Mouse (Mus musculus): Measurements from ENCODE around the gene H2afy2. TPM values are rescaled to one million over a fixed set of nuclear protein-coding genes. Genes with fewer than 3 reads are reported as not detected.
A peak's percentile ranks its signal among the peaks of the same experiment; 100 is the strongest.

The H2afy2 gene
- 3.2 and 6.3 TPM in 2 replicates for total RNA-seq (2017)

DNA sequence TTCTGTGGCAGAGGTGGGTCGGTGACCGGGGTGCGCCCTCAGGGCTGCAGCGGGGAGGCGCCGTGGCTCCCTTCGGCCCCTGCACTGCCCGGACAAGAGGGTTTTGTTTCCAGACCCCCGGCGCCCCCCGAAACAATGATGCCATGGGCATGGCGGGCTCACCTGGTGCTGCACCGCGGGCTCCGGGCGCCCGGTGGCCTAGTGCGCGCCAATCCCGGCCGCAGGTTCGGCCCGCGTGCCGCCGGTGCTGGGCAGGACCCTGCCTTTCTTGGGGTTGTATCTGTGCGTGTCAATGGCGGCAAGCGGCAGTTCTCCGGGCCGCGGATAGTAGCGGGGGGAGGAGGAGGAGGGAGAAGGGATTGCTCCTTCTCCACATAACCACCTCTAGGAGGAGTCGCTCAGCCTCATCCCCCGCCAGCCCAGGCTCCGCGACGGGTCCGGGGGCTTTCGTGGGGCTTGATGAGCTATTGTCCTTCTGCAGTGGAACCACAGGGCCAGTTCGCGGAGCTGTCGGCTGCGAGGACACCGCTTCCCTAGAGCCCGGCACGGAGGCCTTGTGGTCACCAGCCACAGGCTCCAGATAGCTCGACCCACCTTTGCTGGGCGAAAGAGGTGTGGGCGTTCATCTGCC lies at the start of gene H2afy2:
TSS of gene H2afy2 (minus strand) at position 527 of the 631 bp plus-strand sequence.
- ATAC-seq (replicated peaks in 1 of 2; ENCODE audit: insufficient read depth in 1 of 2, low FRiP score in 2 of 2, low TSS enrichment in 1 of 2, low read depth in 1 of 2, poor library complexity in 2 of 2, severe bottlenecking in 2 of 2) = peak in 1 of 2 experiments; percentile 41; a peak in 2 of 4 replicates

DNA sequence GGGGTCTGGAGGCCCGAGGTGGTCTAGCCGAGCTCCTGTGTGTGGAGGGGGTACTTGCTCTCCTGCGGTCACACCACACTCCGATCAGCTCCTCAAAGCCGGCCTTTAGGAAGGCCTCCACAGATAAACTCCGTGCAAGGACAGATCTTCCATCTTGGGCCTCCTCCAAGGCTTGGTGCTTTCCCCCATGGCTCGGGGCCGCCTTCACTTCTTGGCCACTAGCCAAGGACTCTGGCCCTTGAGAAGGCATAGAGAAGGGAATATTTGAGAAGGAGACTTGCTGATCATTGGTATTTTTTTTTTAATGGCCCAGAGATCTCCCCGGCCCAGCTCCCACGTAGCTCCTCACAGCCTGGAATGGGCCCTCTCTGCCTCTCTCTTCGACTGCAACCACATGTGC lies 48.8 kb upstream of the H2afy2 start:
- no peak for ATAC-seq (replicated peaks in 1 of 2; ENCODE audit: insufficient read depth in 1 of 2, low FRiP score in 2 of 2, low TSS enrichment in 1 of 2, low read depth in 1 of 2, poor library complexity in 2 of 2, severe bottlenecking in 2 of 2)

- ATAC-seq (replicated peaks in 1 of 2; ENCODE audit: insufficient read depth in 1 of 2, low FRiP score in 2 of 2, low TSS enrichment in 1 of 2, low read depth in 1 of 2, poor library complexity in 2 of 2, severe bottlenecking in 2 of 2) = no peak
Observed at GRCm38 (mm10) chr10:61831741-61832140, 47.8 kb upstream of the H2afy2 start.

DNA sequence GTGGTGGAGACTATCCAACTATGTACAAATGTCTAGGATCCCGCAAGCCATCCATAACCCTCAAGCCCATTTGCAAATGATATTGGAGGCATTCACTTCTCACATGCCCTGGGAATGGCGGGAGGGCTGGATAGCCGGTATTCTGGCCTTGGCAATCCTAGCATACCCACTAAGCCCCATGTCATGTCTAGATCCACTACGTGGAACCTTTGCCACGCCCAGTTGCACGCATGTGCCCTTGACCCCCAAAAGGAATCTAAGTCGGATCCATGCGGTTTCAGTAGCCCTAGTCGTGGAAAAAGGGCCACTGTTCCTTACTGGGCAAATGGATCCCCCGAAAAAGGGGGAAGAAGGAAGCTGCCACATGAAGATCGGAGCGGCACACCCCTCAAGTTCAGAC lies 47.3 kb upstream of the H2afy2 start:
- no peak for ATAC-seq (replicated peaks in 1 of 2; ENCODE audit: insufficient read depth in 1 of 2, low FRiP score in 2 of 2, low TSS enrichment in 1 of 2, low read depth in 1 of 2, poor library complexity in 2 of 2, severe bottlenecking in 2 of 2)

- no peak for ATAC-seq (replicated peaks in 1 of 2; ENCODE audit: insufficient read depth in 1 of 2, low FRiP score in 2 of 2, low TSS enrichment in 1 of 2, low read depth in 1 of 2, poor library complexity in 2 of 2, severe bottlenecking in 2 of 2)
Observed at GRCm38 (mm10) chr10:61830817-61831216, 46.9 kb upstream of the H2afy2 start.

DNA sequence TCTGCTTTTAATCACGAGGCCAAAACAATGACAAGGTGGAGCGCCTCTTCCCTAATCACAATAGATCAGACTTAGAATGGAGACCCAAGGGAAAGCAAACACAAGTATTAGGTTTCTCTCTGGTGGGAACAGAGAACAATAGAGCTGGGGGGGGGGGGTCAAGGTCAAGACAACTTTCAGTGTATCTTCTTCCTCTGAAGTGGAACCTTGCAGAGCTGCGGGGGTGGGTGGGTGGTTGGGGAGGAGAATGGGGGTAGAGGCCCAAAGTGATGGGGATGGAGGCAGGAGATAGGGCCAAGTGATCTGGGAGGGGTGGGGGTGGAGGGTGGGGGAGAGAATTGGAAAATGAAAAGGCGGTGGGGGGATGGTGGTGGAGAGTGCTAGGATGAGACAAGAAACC lies 45.1 kb upstream of the H2afy2 start:
- no peak for ATAC-seq (replicated peaks in 1 of 2; ENCODE audit: insufficient read depth in 1 of 2, low FRiP score in 2 of 2, low TSS enrichment in 1 of 2, low read depth in 1 of 2, poor library complexity in 2 of 2, severe bottlenecking in 2 of 2)

GRCm38 (mm10) chr10:61827950-61828936 lies 44.3 kb upstream of the H2afy2 start:
- no peak for ATAC-seq (replicated peaks in 1 of 2; ENCODE audit: insufficient read depth in 1 of 2, low FRiP score in 2 of 2, low TSS enrichment in 1 of 2, low read depth in 1 of 2, poor library complexity in 2 of 2, severe bottlenecking in 2 of 2)

- no peak for ATAC-seq (replicated peaks in 1 of 2; ENCODE audit: insufficient read depth in 1 of 2, low FRiP score in 2 of 2, low TSS enrichment in 1 of 2, low read depth in 1 of 2, poor library complexity in 2 of 2, severe bottlenecking in 2 of 2)
Observed at GRCm38 (mm10) chr10:61826753-61827435, 42.9 kb upstream of the H2afy2 start.

- ATAC-seq (replicated peaks in 1 of 2; ENCODE audit: insufficient read depth in 1 of 2, low FRiP score in 2 of 2, low TSS enrichment in 1 of 2, low read depth in 1 of 2, poor library complexity in 2 of 2, severe bottlenecking in 2 of 2) = no peak
Observed at GRCm38 (mm10) chr10:61825979-61826752, 42.2 kb upstream of the H2afy2 start.

DNA sequence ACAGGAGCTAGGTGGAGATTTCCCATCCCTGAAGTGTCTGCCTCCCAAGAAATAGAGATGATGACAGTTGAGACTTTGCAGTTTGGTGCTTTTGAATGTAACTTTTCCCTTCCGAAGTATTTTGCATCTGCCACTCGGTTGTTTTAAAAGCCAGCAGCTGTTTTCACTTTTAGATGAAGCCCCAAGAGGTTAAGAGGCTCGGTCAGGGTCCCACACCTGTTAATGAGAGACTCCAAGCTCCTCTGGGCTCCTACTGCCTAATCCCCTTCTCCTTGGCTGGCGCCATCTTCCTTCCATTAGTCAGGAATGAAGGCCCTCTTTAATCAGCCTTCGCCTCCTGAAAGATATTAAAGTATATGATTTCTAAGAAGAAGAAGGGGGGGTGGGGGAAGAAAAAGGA lies 41.6 kb upstream of the H2afy2 start:
- ATAC-seq (replicated peaks in 1 of 2; ENCODE audit: insufficient read depth in 1 of 2, low FRiP score in 2 of 2, low TSS enrichment in 1 of 2, low read depth in 1 of 2, poor library complexity in 2 of 2, severe bottlenecking in 2 of 2) = no peak

DNA sequence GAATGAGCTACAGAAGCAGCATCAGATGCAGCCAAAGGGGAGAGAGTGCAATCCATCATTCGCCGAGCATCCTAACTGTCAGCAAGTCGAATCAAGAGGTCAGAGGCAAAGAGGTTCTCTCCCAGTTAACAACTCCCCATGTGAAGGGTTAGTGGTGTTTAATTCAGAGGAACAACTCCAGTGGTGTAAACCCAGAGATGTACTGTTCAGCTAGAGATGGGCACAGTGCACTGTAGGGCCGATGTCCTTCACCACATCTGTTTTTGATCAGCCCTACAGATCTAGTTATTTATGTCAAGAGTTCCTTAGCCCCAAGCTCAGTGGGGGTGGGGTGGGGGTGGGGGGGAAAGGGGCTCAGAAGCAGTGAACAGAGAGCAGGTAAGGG lies 39.8 kb upstream of the H2afy2 start:
- ATAC-seq (replicated peaks in 1 of 2; ENCODE audit: insufficient read depth in 1 of 2, low FRiP score in 2 of 2, low TSS enrichment in 1 of 2, low read depth in 1 of 2, poor library complexity in 2 of 2, severe bottlenecking in 2 of 2) = no peak

GRCm38 (mm10) chr10:61822968-61823730 lies 39.2 kb upstream of the H2afy2 start:
- no peak for ATAC-seq (replicated peaks in 1 of 2; ENCODE audit: insufficient read depth in 1 of 2, low FRiP score in 2 of 2, low TSS enrichment in 1 of 2, low read depth in 1 of 2, poor library complexity in 2 of 2, severe bottlenecking in 2 of 2)

DNA sequence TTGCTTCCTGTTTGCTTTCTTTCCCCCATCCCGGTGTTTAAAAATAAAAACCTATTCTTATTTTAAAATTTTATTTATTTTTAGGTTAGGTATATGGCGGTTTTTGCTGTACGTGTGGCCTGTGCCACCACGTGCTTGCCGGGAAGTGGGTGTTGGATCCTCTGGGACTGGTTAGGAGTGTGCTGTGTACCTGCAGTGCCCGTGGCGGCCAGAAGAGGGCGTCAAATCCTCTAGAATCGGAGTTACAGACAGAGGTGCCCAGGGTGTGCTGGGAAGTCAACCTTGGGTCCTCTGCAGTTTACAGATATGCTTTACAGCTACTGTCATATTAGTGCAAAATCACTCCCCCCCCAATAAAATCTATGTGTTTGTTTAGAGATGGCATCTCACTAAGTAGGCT lies 36.1 kb upstream of the H2afy2 start:
- 0 out of 4 replicates have a peak, but pooled peaks of 1 of the 2 experiments have one; percentile 12 for ATAC-seq (replicated peaks in 1 of 2; ENCODE audit: insufficient read depth in 1 of 2, low FRiP score in 2 of 2, low TSS enrichment in 1 of 2, low read depth in 1 of 2, poor library complexity in 2 of 2, severe bottlenecking in 2 of 2)

DNA sequence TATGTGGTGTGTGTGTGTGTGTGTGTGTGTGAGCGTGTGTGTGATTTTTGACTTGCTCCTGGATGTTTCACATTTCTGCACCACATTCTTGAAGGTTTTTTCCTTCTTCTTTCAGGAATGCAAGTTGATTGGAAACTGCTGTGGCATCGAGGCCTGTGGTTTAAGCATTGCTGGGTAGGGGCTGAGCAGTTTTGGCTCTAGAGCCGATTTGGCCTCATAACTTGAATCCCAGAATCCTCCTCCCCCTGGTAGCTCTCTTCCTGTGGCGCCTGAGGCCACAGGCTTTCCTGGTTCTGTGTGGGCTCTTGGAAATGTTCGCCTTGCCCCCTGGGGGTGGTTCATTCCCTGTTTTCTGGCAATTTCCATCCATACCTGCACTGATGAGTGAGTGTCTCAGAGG lies 28.0 kb upstream of the H2afy2 start:
- no peak for ATAC-seq (replicated peaks in 1 of 2; ENCODE audit: insufficient read depth in 1 of 2, low FRiP score in 2 of 2, low TSS enrichment in 1 of 2, low read depth in 1 of 2, poor library complexity in 2 of 2, severe bottlenecking in 2 of 2)

DNA sequence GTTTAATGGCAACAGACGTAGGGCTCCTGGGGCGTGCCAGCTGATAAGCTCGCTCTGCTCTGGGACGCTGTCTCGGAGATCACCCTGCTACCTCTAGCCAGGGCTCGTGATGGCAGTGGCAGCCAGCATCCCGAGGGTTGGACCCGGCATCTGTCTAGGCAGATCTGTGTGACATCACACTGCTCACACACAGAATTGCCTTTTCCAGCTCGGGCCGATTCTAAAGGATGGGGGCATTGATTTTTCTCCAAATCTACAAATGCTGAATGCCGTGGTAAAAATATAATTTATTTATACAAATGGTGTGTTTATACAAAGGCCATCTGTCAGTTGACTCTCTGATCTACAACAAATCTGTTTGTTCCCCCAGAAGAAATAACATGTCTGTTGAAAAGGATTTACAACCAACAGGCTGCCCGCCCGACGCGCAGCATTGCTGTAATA lies 14.2 kb upstream of the H2afy2 start:
- ATAC-seq (replicated peaks in 1 of 2; ENCODE audit: insufficient read depth in 1 of 2, low FRiP score in 2 of 2, low TSS enrichment in 1 of 2, low read depth in 1 of 2, poor library complexity in 2 of 2, severe bottlenecking in 2 of 2) = no peak

DNA sequence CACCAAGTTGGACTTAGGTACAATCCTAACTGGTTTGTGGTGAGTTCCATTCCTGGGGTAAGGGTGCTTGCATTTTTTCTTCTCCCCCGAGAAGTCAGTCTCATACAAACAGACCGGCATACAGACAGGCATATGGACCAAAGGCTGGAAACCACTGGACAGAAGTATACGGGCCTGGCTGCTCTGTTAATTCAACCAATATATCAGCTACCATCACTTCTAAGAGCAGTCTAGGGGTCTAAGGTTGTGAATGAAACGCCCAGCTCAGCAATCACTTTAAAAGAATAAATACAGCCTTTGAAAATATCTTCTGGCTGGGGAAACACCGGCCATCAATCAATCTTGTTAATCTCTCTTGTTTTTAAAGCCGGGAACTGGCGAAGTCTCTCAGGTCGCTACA lies 11.5 kb upstream of the H2afy2 start:
- no peak for ATAC-seq (replicated peaks in 1 of 2; ENCODE audit: insufficient read depth in 1 of 2, low FRiP score in 2 of 2, low TSS enrichment in 1 of 2, low read depth in 1 of 2, poor library complexity in 2 of 2, severe bottlenecking in 2 of 2)

DNA sequence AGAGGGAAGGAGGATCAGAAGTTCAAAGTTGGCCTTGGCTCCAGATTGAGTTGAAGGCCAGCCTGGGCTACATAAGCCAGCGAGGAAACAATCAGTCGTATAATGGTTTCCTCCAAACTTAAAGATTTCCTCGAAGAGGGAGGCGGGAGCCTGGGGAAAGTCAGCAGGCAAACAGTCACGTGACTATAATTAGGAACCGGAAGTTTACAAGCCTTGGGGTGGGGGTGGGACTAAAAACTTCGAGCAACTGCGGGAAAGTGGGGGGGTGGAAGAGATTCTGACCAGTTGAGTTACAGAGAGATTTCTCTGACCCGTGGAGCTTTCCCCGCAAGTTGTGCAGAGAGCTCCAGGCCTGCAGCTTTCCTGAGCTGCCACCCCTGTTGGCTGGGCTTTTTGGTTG lies 11.0 kb upstream of the H2afy2 start:
- no peak for ATAC-seq (replicated peaks in 1 of 2; ENCODE audit: insufficient read depth in 1 of 2, low FRiP score in 2 of 2, low TSS enrichment in 1 of 2, low read depth in 1 of 2, poor library complexity in 2 of 2, severe bottlenecking in 2 of 2)
